Mouse (Mus musculus) forebrain, embryonic 10.5 days (tissue): ENCODE results near the gene Gper1. TPM values are rescaled to one million over a fixed set of nuclear protein-coding genes. Genes with fewer than 3 reads are reported as not detected.
A peak's percentile ranks its signal among the peaks of the same experiment; 100 is the strongest.

Experiments
- DNase-seq: peaks from one replicate; pipeline ENCODE4 v3.0.0-alpha.2; 2017; ENCODE audit warnings: low spot score; ENCODE audit errors: extremely low spot score
- H3K27ac ChIP-seq: fragments of 300-500 bp; sonication (generic); 2 replicates; pipeline ENCODE4 v1.5.1; 2016; ENCODE audit warnings: mild to moderate bottlenecking
- H3K27me3 ChIP-seq: fragments of 300-500 bp; sonication (generic); 2 replicates; pipeline ENCODE4 v1.6.1; 2016; ENCODE audit warnings: mild to moderate bottlenecking; ENCODE audit not compliant: poor library complexity, severe bottlenecking
- H3K36me3 ChIP-seq: fragments of 300-500 bp; sonication (generic); replicated peaks from 2 replicates; pipeline ENCODE4 v1.6.1; 2016; ENCODE audit warnings: mild to moderate bottlenecking, moderate library complexity
- H3K4me1 ChIP-seq: fragments of 300-500 bp; sonication (generic); 2 replicates; pipeline ENCODE4 v1.6.1; 2016
- H3K4me3 ChIP-seq: fragments of 300-500 bp; sonication (generic); 2 replicates; pipeline ENCODE4 v1.5.1; 2016; ENCODE audit warnings: mild to moderate bottlenecking, moderate library complexity
- H3K9me3 ChIP-seq: fragments of 300-500 bp; sonication (generic); 2 replicates; pipeline ENCODE4 v1.6.1; 2016; ENCODE audit warnings: mild to moderate bottlenecking, moderate library complexity
- WGBS: fragments of 180-500 bp; shearing (Covaris S2); methylation state at CpG from one replicate; pipeline ENCODE4 v1.1.7; 2016; 5-methylcytosine and 5-hydroxymethylcytosine counted together
- polyA plus RNA-seq: library from polyadenylated mRNA; unstranded; fragments of >200 nt; fragmentation: Nextera tagmentation; extraction: Ambion mirVana; gene quantifications from 2 replicates; pipeline ENCODE4 v1.2.1, GENCODE M21; 2016

Gper1 gene
- polyA plus RNA-seq, 1 experiment from 2014 or later = 0.50 TPM

GRCm38 (mm10) chr5:139427001-139427400, 4.0 kb downstream of the Gper1 start:
- Histone ChIP-seq H3K4me3 (no peak overlapping the region), H3K9me3 (no peaks in the 10 kb centered on the region), H3K27ac (no peak overlapping the region), H3K27me3 (no peaks in the 10 kb centered on the region), H3K36me3 (peaks cover 10% of the 10 kb centered on the region), H3K4me1 (peaks cover 49% of the 10 kb centered on the region)
- WGBS = 92% methylated on average over 9 of the region's 9 CpGs
- no peak for DNase-seq

- no peak for DNase-seq
- Histone ChIP-seq H3K9me3 (no peaks in the 10 kb centered on the region), H3K4me3 (no peak overlapping the region), H3K27me3 (no peaks in the 10 kb centered on the region), H3K36me3 (peaks cover 10% of the 10 kb centered on the region), H3K4me1 (peaks cover 52% of the 10 kb centered on the region), H3K27ac (no peak overlapping the region)
- WGBS = 90% methylated on average over 9 of the region's 9 CpGs
Measured at GRCm38 (mm10) chr5:139427989-139428388, 5.0 kb downstream of the Gper1 start.

GRCm38 (mm10) chr5:139429818-139430341, 6.9 kb downstream of the Gper1 start:
- no peak for DNase-seq
- H3K9me3 ChIP-seq = no peaks in the 10 kb centered on the region
- peak overlapping the region; percentile 33; the same call in 1 of the 2 replicates for H3K27ac ChIP-seq
- H3K27me3 ChIP-seq = no peaks in the 10 kb centered on the region
- 73% methylated on average over 12 of the region's 12 CpGs for WGBS
- H3K36me3 ChIP-seq = peaks cover 10% of the 10 kb centered on the region
- peaks cover 62% of the 10 kb centered on the region for H3K4me1 ChIP-seq
- H3K4me3 ChIP-seq = no peak overlapping the region

- H3K4me1 ChIP-seq = peaks cover 77% of the 10 kb centered on the region
- 24% methylated on average over 6 of the region's 6 CpGs for WGBS
- no peak overlapping the region for H3K4me3 ChIP-seq
- H3K9me3 ChIP-seq = no peaks in the 10 kb centered on the region
- H3K27ac ChIP-seq = peak overlapping the region; percentile 65
- no peaks in the 10 kb centered on the region for H3K27me3 ChIP-seq
- peaks cover 5% of the 10 kb centered on the region; the same call in 1 of the 2 replicates for H3K36me3 ChIP-seq
- no peak for DNase-seq
Measured at GRCm38 (mm10) chr5:139432333-139432732, 9.4 kb downstream of the Gper1 start.

GRCm38 (mm10) chr5:139432747-139433508, 10.0 kb downstream of the Gper1 start:
- Histone ChIP-seq H3K4me1 (peaks cover 77% of the 10 kb centered on the region), H3K4me3 (no peak overlapping the region), H3K36me3 (peaks cover 5% of the 10 kb centered on the region; the same call in 1 of the 2 replicates), H3K9me3 (no peaks in the 10 kb centered on the region), H3K27me3 (no peaks in the 10 kb centered on the region), H3K27ac (peak overlapping the region; percentile 65; the same call in 1 of the 2 replicates)
- WGBS = 46% methylated on average over 7 of the region's 7 CpGs
- no peak for DNase-seq

GRCm38 (mm10) chr5:139433842-139434568, 11.1 kb downstream of the Gper1 start:
- WGBS = 84% methylated on average over 9 of the region's 9 CpGs
- Histone ChIP-seq H3K27me3 (no peaks in the 10 kb centered on the region), H3K4me3 (no peak overlapping the region), H3K9me3 (no peaks in the 10 kb centered on the region), H3K4me1 (peaks cover 73% of the 10 kb centered on the region), H3K36me3 (peaks cover 5% of the 10 kb centered on the region; the same call in 1 of the 2 replicates), H3K27ac (peak overlapping the region; percentile 9; the same call in 1 of the 2 replicates)
- DNase-seq = no peak

GRCm38 (mm10) chr5:139434940-139435339, 12.0 kb downstream of the Gper1 start:
- Histone ChIP-seq H3K27me3 (no peaks in the 10 kb centered on the region), H3K4me1 (peaks cover 64% of the 10 kb centered on the region), H3K4me3 (no peak overlapping the region), H3K9me3 (no peaks in the 10 kb centered on the region), H3K27ac (0 out of 2 replicates have a peak overlapping the region, but pooled peaks have one; percentile 9), H3K36me3 (peaks cover 5% of the 10 kb centered on the region; the same call in 1 of the 2 replicates)
- DNase-seq = peak; percentile 37
- 53% methylated on average over 8 of the region's 8 CpGs for WGBS

GRCm38 (mm10) chr5:139437769-139438168, 14.8 kb downstream of the Gper1 start:
- Histone ChIP-seq H3K4me3 (no peak overlapping the region), H3K27me3 (no peaks in the 10 kb centered on the region), H3K4me1 (peaks cover 35% of the 10 kb centered on the region), H3K27ac (no peak overlapping the region), H3K9me3 (no peaks in the 10 kb centered on the region), H3K36me3 (peaks cover 5% of the 10 kb centered on the region; the same call in 1 of the 2 replicates)
- WGBS = 93% methylated on average over 4 of the region's 4 CpGs
- DNase-seq = no peak

- Histone ChIP-seq H3K4me1 (peaks cover 31% of the 10 kb centered on the region), H3K9me3 (no peaks in the 10 kb centered on the region), H3K27me3 (no peaks in the 10 kb centered on the region), H3K4me3 (no peak overlapping the region), H3K36me3 (peaks cover 5% of the 10 kb centered on the region; the same call in 1 of the 2 replicates), H3K27ac (peak overlapping the region; percentile 53; the same call in 1 of the 2 replicates)
- DNase-seq = no peak
- 92% methylated on average over 12 of the region's 12 CpGs for WGBS
Measured at GRCm38 (mm10) chr5:139438440-139438839, 15.5 kb downstream of the Gper1 start.

- H3K27me3 ChIP-seq = no peaks in the 10 kb centered on the region
- H3K36me3 ChIP-seq = peaks cover 5% of the 10 kb centered on the region; the same call in 1 of the 2 replicates
- 94% methylated on average over 5 of the region's 5 CpGs for WGBS
- H3K27ac ChIP-seq = no peak overlapping the region
- no peak overlapping the region for H3K4me3 ChIP-seq
- no peaks in the 10 kb centered on the region for H3K9me3 ChIP-seq
- peaks cover 11% of the 10 kb centered on the region for H3K4me1 ChIP-seq
- DNase-seq = no peak
Measured at GRCm38 (mm10) chr5:139440451-139440850, 17.5 kb downstream of the Gper1 start.

GRCm38 (mm10) chr5:139440926-139441725, 18.2 kb downstream of the Gper1 start:
- H3K36me3 ChIP-seq = peaks cover 5% of the 10 kb centered on the region; the same call in 1 of the 2 replicates
- no peaks in the 10 kb centered on the region for H3K27me3 ChIP-seq
- 94% methylated on average over 11 of the region's 11 CpGs for WGBS
- no peak for DNase-seq
- H3K4me1 ChIP-seq = peaks cover 9% of the 10 kb centered on the region
- H3K9me3 ChIP-seq = no peaks in the 10 kb centered on the region
- no peak overlapping the region for H3K4me3 ChIP-seq
- H3K27ac ChIP-seq = no peak overlapping the region

GRCm38 (mm10) chr5:139441726-139442018, 18.7 kb downstream of the Gper1 start:
- no peak for DNase-seq
- Histone ChIP-seq H3K4me1 (peaks cover 8% of the 10 kb centered on the region), H3K27me3 (no peaks in the 10 kb centered on the region), H3K27ac (no peak overlapping the region), H3K9me3 (no peaks in the 10 kb centered on the region), H3K36me3 (0 out of 2 replicates have a peak, but pooled peaks cover 3% of the 10 kb centered on the region), H3K4me3 (no peak overlapping the region)
- WGBS = 89% methylated on average over 2 of the region's 2 CpGs
